Mouse (Mus musculus) stomach, postnatal 0 days (tissue): ENCODE measurements around the gene Klhl7.

Source experiments
- CTCF ChIP-seq: IDR thresholded peaks from 2 replicates; pipeline ENCODE4 v1.5.1; 2016; ENCODE audit warnings: antibody characterized with exemption, low read depth, mild to moderate bottlenecking, moderate library complexity
- EP300 ChIP-seq: optimal IDR thresholded peaks from 2 replicates; pipeline ENCODE3; 2016; ENCODE audit warnings: antibody characterized with exemption

- TF ChIP-seq CTCF (no peak), EP300 (no peak)
Observed at GRCm38 (mm10) chr5:24201006-24201405, 100.6 kb downstream of the Klhl7 start.
